Mouse (Mus musculus): ENCODE results near the gene Npnt.

The Npnt gene

DNA sequence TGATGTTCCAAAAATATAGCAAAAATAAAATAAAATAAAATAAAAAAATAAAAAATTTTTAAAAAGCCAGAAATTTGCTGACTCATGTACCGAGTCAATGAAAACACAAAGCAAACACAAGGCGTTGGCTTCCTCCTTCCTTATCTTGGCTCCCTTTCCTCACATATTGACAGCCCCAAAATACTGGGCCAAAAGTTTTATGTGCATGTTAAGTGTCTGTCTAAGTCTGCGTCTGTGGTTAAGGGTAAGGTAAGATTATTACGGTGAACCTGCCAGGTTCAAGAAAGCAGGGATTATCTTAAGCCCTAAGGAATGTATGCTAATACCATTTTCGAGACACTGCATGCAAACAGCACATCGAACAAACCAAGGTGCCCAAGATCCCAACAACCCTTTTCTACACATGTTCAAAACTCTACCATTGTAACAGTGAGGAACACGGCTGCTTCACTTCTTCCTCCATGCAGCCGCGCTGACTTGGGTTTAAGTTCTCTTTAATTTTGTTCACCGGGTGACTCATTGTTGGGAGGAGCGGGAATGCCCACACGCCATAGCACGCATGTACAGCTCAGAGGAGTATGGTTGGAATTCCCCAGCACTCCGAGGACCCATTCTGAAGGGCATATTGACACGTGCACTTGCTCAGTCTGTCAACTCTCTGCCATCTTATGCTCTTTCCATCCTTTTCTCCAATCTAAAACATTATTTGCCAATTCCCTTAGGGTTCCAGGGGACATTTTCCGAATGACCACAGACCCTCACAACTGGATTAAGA is 62.8 kb downstream of the Npnt start:
- no peak for DNase-seq (ENCODE audit: low spot score)

DNA sequence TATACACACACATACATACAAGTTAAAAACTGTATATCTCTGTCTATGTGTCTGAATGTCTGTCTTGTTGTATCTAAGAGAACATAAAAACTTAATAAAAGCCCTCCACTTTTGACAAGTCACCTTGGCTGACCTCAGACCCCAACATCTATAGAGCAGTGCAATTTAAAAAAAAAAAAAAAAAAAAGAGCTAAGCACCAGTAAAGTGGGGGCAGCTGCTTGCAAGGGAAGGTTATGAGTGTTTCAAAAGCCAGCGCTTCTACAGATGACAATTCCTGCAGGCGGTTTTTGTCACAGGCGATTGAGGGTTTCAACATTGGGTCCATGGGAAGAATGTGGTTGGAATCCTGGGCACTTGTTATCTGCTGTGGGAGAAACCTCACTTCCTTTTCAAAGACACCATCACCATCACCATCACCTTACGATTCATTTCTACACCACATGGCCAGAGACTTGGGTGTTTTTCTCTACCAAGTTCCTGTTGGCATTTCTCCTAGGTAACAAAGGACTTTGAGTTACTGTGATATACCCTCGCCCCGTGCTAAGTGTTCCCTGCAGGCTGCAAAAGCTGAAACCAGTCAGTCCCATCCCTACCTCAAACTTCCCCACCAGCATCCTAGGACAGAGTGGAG is 63.6 kb downstream of the Npnt start:
- no peak for DNase-seq (ENCODE audit: low spot score)

DNA sequence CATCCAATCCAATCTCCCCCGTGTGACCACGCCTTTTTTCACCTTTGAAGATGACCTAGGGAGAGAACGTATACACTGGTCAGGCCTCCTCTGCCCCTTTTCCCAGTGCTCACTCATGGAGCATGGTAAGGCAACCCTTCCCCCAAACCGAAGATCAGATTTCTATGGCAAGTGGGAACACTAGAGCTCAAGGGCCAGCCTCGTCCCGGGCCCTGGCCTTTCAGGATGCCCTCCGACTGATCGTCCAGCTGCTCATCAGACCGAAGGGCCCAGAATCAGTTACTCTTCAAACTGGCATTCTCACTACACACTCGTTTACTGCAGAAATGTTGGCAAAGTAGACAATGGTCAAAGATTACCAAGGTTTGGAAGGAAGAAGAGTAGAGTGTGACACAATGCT is 65.6 kb downstream of the Npnt start:
- DNase-seq (ENCODE audit: low spot score), result no peak

DNA sequence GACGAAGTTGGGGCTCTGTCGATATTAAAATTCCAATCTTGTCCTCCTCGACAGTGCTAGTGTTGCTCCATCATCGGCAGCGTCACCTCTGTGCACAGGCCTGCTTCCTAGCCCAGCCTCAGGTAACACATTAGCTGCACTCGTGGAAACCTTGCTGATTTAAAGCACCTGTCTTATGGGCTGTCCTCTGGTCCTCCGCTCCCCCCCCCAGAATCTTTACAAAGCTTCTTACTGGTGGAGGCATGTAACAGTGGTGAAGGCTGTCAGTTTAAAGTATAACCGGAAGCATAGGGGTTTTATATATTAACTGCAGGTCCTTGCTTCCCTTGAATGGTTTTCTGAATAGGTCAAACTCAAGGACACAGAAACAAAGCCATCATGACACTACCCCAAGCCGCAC is 66.8 kb downstream of the Npnt start:
- DNase-seq (ENCODE audit: low spot score), result no peak

DNA sequence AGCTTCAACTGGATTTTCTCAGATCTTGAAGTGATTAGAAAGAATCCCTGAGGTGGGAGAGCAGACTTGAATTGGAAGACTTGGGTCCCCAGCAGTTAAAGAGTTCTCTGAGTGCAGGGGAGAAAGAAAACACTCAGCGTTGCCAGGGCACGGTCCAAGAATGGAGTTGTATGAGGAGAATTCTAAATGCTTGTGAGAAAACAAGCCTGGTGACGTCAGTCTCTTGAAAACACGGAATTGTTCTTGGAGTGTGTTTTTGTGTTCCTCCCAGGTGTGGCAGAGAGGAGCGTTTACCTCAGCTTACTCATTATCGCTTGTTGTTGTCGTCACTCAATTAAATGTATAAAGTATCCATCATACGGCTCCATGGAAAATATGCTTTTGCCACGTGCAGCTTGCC is 69.3 kb downstream of the Npnt start:
- no peak for DNase-seq (ENCODE audit: low spot score)

DNA sequence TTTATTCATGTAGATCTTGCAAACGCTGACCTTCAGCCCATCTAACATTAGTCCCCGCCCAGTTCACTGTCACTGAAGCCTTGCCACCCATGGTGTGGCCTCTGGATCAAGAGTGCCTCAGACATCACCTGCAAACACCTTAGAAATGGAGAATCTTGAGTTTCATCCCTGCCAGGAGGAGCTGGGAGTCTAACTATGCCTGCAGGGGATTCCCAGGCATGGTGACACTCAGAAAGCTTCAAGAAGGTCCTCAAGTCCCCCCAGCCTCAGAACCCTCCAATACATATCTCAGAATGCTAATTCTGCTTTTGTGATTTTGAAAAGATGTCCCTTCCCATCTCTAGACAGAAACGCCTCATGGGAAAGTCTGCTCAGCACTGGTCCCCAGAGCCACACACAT is 69.7 kb downstream of the Npnt start:
- no peak for DNase-seq (ENCODE audit: low spot score)

DNA sequence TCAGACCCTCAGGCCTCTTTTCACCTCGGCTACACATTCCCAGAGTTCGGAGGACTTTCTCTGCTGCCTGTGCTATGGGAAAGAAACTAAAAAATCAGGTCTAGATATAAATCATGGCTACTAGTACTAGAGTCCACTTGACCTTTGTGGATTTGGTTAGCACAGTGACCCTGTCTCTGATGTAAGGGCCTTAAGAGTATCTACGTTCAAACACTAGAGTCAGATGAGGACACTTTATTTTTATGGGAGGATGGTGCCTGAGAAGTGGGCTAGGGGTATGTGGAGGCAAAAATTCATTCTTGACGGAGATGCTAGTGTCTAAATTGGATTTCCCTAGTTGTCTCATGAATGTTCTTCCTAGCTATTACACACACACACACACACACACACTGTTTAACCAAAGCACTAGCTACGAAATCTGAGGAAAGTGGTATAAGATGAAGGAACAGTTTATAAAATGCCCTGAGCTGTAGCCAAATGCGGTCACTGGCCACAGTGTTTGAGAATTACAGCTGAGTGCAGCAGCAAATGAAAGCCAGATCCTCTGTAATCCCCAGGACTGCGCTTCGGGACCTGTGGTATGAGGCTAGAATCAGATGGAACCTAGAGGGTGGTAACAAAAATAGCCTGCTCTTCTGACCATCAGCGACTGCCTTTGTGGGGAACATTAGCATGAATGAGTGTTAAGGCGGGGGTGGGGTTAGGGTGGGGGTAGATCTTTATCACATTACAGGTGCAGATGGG is 73.0 kb downstream of the Npnt start:
- no peak for DNase-seq (ENCODE audit: low spot score)

DNA sequence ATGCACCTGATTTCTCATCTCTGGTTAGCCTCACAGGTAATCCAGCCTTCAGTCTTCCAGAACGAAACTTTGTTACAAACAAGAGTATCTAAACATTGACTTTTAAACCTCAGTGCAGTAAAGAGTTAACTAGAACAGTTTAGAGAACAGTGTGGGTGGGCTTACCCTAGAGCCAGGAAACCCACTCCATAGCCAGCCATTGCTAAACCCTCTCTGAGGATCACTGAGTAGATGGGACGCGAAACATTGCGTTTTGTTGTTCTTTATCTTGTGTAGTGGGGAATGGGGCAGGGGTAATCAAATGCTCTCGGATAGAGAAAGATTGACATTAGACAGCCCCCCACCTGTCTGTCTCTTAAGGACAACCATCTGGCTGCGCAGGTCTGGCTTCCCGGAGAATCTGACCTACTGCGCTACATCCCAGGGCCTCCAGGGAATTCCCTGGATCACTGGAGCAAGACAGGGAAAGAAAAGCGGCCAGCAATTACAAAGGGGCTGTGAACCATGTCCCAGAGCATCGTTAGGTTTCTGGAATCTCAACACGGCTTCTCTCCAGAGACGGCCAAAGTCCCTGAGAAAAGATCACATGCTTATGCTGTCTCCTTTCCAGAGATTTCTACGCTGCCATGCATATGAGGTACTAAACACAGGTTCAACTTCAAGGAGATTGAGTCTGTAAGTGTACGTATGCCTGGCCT is 73.9 kb downstream of the Npnt start:
- no peak for DNase-seq (ENCODE audit: low spot score)

DNA sequence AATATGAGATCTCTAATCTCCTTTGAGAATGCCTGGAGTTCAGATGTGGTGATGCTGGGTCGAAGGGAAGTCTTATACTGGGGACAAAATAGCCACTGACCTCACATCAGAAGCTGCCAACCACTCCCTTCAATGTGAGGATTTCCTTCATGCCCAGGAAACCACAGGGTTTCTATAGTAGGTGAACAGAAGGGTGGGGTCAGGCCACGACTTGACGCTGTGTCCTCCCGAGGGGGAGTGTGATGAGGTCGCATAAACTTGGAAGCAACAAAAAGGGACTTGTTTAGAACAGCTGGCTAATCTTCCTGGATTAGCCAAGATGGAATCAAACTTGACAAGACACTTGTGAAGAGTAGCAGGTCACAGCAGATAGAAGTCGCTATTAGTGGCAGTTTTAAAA is 76.8 kb downstream of the Npnt start:
- DNase-seq (ENCODE audit: low spot score), result no peak

DNA sequence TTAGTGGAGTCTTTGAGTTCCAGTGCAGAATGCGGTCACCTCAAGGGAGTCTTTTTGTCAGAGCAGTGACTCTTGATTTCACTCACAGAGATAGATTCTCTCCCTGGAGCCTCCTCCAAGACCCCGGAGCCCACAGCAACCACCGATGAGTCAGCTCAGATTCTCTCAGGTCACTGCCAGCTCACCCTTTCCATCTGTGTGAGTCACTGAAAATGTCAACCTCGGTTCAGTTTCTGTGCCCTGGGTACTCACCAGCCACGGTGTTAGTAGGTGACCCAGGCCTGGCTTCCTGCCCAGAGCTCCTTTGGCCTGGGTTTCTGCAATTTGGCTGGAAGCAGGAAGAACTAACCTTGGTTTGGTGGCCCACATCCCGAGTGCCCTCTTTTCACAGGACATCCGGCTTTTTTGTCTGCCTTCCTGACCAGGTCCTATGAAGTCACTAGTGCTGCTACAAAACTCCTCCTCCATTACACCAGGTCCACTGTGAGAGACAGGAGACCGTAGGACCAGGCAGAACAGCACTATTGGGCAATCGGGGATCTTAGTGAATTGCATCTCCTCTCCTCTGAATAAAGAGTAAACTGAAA is 78.7 kb downstream of the Npnt start:
- peak; percentile 3 for DNase-seq (ENCODE audit: low spot score)

DNA sequence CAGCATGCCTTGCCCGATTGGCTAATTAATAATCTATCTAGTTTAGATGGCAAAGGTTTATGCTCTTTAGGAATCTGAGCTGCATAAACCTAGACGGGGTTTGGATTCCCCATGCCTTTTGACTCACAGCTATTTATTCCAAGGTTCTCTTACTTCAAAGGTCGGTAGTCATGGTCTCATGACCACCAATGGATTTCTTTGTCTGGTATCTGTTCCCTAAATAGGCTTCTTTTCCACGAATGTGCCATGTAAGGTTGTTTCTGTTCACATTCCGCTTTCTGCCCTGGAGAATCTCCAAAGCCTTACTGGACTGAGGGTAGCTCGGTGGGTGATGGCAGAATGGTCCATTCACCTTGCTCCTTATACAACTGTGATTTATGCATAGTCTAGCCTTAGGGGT is 80.0 kb downstream of the Npnt start:
- no peak for DNase-seq (ENCODE audit: low spot score)

DNA sequence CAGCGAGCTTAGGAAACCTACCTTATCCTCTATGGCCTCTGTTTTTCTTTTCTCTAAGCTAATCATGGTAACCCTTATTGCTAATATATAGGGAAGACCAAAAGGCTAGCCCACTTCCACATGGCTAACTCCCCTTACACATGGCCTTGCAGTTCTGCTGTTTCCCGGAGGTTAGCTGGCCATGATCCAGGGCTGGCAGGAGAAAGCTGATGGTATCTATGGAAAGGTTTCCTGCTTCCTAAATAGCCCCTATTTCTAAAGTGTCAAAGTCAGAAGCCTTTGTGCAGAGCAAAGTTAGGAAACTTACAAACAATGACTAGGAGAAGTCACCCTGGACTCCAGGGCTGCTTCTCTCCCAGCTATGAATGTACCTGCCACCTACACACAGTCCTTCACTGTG is 81.3 kb downstream of the Npnt start:
- DNase-seq (ENCODE audit: low spot score), result no peak

DNA sequence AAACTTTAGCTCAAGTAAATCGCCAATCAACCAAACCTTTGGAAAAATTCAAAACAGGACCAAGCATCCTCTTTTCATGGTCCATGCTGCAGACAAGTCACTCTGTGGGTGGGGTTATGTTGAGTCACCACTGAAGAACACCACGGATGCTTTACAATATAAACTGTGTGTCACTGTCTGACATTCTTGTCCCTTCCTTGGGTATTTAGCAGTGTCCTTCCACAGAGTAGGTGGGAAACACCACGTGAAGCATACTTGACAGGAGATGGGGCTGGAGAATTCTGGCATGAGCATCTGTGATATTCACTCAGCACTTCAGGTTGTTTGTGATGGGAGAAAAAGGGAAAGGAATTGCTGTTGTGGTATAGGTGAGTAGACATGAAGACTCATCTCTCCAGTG is 83.1 kb downstream of the Npnt start:
- DNase-seq (ENCODE audit: low spot score), result no peak

DNA sequence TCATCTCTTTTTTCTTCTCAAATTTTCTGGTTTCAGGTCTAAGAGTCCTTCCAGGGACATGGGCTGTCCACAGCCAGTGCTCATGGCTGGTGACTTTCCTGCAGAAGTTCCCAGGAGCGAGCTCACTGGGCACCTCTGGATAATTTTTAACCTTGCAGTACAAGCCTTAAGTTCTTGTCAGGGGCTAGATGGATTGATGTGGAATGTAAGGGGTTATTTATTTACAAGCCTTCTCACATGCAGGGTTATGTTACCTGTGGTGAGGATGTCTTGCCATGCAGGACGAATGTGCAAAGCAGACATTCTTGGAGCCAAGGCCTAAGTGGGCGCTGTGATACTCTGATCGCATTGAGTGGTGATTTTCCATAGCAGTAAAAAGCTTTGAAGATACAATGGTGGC is 84.5 kb downstream of the Npnt start:
- DNase-seq (ENCODE audit: low spot score), result no peak

DNA sequence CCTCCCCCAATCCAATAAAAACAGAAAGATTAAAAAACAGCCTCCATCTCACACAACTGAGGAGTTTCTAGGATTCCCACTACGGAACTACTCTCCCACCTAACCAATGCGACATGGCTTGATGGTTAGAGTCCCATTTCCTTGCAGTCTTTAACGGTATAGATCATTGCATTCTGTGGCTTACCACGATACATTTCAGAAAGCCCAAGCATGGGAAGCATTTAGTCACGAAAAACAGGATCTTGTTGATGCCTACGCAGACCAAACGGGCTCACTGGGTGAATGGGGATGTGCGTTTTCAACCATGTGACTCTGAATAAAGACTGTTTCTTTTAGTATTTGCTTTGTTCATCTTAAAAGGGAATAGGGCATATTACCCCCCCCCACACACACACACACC is 85.1 kb downstream of the Npnt start:
- no peak for DNase-seq (ENCODE audit: low spot score)

DNA sequence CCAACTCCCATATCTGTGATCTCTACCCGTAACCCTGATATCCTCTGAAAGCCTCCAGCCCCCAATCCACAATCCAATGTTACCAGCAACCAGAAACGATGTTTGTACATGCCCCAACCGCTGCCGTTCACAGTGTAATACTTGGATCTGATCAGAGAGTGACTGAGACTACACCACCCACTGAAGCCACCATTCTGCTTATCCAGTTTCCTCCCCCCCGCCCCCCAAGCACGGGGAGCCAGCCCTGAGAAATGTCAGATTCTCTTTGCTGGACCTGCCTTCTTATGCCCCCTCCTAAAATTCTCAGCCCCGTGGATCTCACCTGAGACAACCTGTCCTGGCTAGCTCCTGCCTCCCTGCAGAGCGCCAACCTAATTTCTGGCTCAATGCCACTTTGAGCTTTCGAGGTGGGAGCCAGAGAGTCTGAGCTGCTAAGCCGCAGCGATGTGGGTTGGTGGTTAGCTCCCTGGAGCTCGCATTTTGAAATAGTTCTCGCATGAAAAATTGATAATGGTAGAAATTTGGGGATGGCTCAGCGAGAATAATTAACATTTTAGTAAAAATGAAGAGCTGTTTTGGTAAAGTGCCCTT is 85.7 kb downstream of the Npnt start:
- no peak for DNase-seq (ENCODE audit: low spot score)

DNA sequence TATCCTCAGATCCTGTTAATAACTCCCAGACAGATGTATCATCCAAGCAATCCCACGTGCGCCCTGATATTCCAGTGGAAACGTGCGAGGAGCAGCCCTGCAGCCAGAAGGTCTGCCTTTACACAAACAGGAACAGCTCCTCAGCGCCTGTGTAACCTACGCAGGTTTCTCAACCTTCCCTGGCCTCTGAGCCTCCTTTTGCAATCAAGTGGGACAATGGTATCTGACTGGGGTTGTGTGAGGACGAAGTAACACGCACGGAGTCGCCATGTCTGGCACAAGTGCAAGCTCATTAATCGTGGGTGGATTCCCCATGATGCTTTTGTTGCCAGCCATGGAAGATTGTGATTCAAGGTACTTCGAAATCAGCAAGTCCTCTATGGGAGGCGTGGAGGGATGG is 86.2 kb downstream of the Npnt start:
- no peak for DNase-seq (ENCODE audit: low spot score)

DNA sequence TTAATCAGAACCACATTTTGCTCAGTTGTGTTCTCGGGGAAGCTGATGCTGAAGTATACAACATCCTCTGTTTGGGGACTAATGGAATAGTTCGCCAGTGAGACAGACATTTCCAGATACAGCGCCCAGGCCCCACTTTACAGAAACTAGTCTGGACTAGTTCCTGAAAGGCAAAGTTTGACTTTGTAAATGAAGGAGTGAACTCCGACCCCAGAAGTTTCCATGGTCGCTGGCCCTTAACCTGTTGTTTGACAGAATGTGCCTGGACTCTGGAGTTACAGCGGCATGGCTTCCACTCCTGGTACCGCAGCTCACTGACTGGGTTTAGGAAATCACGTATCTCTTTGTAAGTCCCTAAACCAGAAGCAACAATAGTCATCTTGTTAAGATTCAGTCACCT is 89.3 kb downstream of the Npnt start:
- DNase-seq (ENCODE audit: low spot score), result no peak

DNA sequence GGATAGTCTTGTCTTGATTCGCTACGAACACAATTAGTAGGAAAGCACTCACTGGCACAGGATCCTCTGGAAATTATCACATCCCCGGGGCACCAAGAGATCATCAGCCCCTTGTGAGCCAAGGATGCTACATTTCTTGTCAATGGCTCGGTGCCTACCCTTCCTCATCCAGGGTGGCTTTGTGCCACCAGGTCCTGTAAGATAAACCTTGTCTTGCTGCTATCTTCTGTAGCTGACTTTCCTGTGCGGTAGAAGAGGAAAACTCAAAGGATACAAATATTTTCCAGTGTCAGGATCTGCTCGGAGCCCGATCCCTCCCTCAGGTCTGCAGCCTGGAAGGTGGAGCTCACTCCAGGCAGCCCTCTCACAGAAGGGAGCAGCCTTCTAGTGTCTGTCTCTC is 90.5 kb downstream of the Npnt start:
- DNase-seq (ENCODE audit: low spot score), result no peak

DNA sequence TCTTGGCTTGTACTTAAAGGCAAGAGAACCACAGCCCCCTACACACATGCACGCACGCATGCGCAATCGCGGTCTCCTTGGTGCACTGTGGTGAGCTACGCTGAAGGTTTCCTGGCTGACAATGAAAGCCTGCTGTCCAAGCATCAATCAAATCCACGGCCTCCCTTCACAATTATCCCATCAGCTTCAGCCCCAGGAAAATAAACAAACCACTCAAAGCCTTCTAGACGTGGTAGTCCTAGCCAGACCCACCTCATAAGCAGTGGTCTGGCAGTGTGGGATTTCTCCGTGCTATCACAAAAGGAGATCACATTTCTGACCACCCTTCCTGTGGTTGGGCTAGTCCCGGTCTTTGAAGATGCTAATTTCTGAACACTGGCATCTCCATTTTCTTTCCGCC is 91.2 kb downstream of the Npnt start:
- DNase-seq (ENCODE audit: low spot score), result no peak

DNA sequence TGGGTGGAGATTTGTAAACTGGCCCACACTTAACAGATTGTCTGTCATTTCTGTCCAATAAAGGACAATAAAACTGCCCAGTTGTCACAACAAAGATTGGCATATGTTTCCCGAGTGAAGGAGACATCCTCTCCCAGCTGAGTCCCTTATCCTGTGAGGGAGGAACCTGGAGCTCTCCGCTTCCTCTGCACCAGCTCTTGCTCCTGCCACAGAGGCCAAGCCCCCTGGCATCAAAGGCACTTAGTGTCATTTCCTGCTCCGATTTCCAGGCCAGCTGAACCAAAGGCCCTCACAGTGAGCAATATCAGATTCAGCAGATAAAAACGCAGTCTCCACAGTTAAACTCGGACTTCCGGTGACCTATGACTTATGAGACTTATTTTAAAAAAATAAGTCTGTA is 93.4 kb downstream of the Npnt start:
- no peak for DNase-seq (ENCODE audit: low spot score)

All from ovary, adult 18-20 months (tissue).